8 mouse cellular contexts compared by ENCODE assay signal in the genomic region with DNA sequence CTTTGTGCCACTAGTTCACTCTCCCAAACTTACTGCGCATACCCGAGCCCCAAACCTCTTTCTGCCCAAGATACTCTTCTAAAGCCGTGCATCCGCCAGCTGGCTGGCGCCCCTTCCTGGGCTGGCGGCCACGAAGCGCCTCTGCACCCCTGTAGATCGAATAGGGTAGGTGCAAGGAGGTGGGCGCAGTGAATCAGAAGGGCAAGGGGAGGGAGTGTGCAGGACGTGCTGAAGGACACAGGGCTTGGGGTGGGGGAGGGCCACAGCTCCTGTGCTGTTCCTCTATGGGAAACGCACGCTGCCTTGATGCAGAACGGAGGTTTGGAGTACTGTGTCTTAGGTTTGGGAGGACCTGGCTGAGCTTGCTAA. TPM values are rescaled to one million over a fixed set of nuclear protein-coding genes. Genes with fewer than 3 reads are reported as not detected.
DNase-seq lines count a peak whose midpoint lies in the region; ATAC-seq and TF ChIP-seq lines count a peak whose summit lies in the region.

Gene Atxn7l2 (minus strand): TSS at position 164 of the 369 bp plus-strand sequence.

- peak in 1 of 2 experiments; percentile 78 for DNase-seq in frontal cortex, adult 2 months (ENCODE audit: extremely low spot score in 1 of 2, low spot score in 1 of 2)
- no peak for DNase-seq in frontal cortex, postnatal 10 days (ENCODE audit: low spot score in 2 of 2)
- DNase-seq in thymus, postnatal 14 days: peak; percentile 80
- DNase-seq in thymus, adult 18-20 months: no peak
- DNase-seq in gastrocnemius, postnatal 4 days (ENCODE audit: low spot score in 2 of 2): peak in 1 of 2 experiments; percentile 54
- peak in 1 of 2 experiments; percentile 92 for DNase-seq in left cerebral cortex, postnatal 25 days (ENCODE audit: low spot score in 2 of 2)
- DNase-seq in midbrain, postnatal 0 days (ENCODE audit: low spot score): peak; percentile 86
- no peak for DNase-seq in urinary bladder, postnatal 14 days (ENCODE audit: low spot score)

- H3K27me3 ChIP-seq in midbrain, postnatal 0 days (ENCODE audit: insufficient read depth, low read length): no peaks in the 10 kb centered on the region

- peak; percentile 89 for ATAC-seq in midbrain, postnatal 0 days (ENCODE audit: low FRiP score)

- intact Hi-C loops in left cerebral cortex, postnatal 25 days (cut with DNase I): loop anchor here (1.0 kb wide), 2 partner anchors 13 to 47 kb away; no protein-coding TSS in a partner anchor

- no peaks in the 10 kb centered on the region for H3K9me3 ChIP-seq in midbrain, postnatal 0 days (ENCODE audit: low read length)

- 0% methylated on average over 14 of the region's 14 CpGs for WGBS in midbrain, postnatal 0 days

- H3K27ac ChIP-seq in midbrain, postnatal 0 days (ENCODE audit: low read depth, low read length): peak within 1 kb of the TSS; percentile 96

- peak; percentile 79 for TF ChIP-seq CTCF in midbrain, postnatal 0 days (IDR thresholded peaks at IDR 0.05)

- peak within 1 kb of the TSS; percentile 64 for H3K9ac ChIP-seq in midbrain, postnatal 0 days (replicated peaks; ENCODE audit: low read length, poor library complexity, severe bottlenecking)

- H3K4me3 ChIP-seq in midbrain, postnatal 0 days (ENCODE audit: low read depth, low read length): peak within 1 kb of the TSS; percentile 60

- peaks cover 14% of the 10 kb centered on the region for H3K4me1 ChIP-seq in midbrain, postnatal 0 days (ENCODE audit: insufficient read depth, low read length)

- H3K4me2 ChIP-seq in midbrain, postnatal 0 days (ENCODE audit: low read depth, low read length, poor library complexity, severe bottlenecking): peak within 1 kb of the TSS; percentile 81

- peaks cover 16% of the 10 kb centered on the region for H3K36me3 ChIP-seq in midbrain, postnatal 0 days (ENCODE audit: insufficient read depth, low read length)

RNA-seq across cellular contexts. Expression of gene Atxn7l2, which starts in this region (rescaled TPM):
- 42.7 and 44.0 TPM in 2 replicates for polyA plus RNA-seq in frontal cortex, adult 2 months (2012; rRNA removed)
- total RNA-seq in gastrocnemius, postnatal 4 days (2021): 10 to 100 TPM; 16.4 to 27.7 TPM
- 10 to 100 TPM; 24.0 to 24.2 TPM for total RNA-seq in left cerebral cortex, postnatal 25 days (2021)
- 22.5 and 24.9 TPM in 2 replicates for total RNA-seq in midbrain, postnatal 0 days (2014; rRNA removed)
- 16.1 and 19.3 TPM in 2 replicates for polyA plus RNA-seq in midbrain, postnatal 0 days (2015; fragmentation: Nextera tagmentation; extraction: Ambion mirVana)

Comparison
In these comparisons a context has a peak if more than half of its experiments do, and no peak if none do; other contexts are left out.
1. DNase-seq: peak in thymus, postnatal 14 days (single experiment) and midbrain, postnatal 0 days (single experiment); none in frontal cortex, postnatal 10 days (0 of 2), thymus, adult 18-20 months (0 of 2) and urinary bladder, postnatal 14 days (single experiment).